Mouse (Mus musculus): ENCODE measurements around the gene Rasl11a.
A peak's percentile ranks its signal among the peaks of the same experiment; 100 is the strongest.

The Rasl11a gene

DNA sequence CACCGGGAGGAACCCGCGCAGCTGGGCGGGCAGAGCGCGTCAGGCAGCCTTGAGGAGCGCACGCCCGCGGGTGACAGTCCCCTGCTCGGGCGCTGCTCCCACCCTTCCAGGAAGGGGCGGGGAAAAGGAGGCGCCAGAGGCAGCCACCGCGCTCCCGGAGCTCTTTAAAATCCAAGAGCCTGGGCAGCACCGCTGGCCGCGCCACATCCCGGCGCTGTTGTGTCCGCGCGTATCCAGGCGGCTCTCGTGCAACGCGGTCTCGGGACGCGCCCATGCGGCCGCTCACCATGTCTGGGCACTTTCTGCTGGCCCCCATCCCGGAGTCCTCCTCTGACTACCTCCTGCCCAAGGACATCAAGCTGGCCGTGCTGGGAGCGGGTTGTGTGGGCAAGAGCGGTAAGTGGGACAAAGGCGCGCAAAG lies at the start of gene Rasl11a:
Rasl11a (plus strand) TSS at position 127 of the 421 bp plus-strand sequence.
- DNase-seq (ENCODE audit: low spot score in 2 of 2) = peak; percentile 40 to 63

DNA sequence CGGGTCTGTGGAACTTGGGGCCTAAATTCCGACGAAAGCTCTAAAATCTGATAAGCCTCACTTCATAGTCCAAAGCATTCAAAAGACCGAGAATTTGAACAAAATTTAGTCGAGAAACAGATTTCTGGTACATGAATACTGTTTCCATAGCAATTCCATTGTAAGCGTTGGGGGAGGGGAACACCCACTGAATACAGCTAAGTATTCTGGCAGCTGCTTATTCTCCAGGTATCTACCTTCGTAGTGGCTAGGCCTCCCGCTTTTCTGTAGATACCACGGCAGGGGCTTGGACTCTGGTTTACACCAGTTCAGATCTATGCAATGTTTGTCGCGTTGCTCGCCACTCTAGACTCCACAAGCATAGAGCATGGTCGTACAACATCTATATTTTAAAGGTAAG lies 49.1 kb upstream of the Rasl11a start:
- DNase-seq (ENCODE audit: low spot score in 2 of 2) = no peak

DNA sequence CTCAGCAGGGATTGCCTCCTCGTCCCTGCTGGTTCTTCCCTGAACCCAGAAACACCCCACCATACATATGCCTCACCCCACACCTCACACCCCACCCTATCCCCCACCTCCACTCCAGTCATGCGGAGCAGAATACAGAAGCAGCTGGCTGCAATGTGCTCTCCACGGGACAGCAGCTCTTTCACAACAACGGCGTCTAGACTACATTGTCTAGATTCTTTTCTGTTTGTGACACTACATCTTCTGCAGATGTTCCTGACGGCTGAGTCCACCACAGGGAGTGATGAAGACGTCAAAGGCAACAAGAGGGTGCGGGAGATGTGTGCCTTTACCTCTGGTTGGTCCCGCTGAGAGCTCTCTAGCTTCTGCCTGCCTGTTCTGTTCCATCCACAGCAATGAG lies 46.8 kb upstream of the Rasl11a start:
- DNase-seq (ENCODE audit: low spot score in 2 of 2) = no peak

- no peak for DNase-seq (ENCODE audit: low spot score in 2 of 2)
These were observed 38.9 kb upstream of the Rasl11a start for GRCm38 (mm10) chr5:146806004-146806430.

DNA sequence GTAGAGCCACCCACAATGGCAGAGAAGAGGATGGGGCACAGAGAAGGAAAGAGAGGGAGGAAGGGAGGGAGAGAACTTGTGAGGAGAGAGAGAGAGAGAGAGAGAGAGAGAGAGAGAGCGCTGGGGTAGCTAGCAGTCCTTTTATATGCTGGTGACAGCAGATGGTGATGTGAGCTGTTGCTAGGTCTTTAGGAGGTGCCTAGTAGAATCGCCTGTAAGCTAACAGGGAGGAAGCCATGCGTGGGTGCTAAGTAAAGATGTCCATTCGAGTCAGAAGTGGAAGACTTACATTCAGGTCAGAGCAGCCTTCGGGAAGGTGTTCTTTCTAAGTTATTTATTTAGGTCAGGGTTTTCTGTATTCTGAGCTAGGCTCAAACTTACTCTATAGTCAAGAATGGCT lies 34.9 kb upstream of the Rasl11a start:
- DNase-seq (ENCODE audit: low spot score in 2 of 2) = no peak

GRCm38 (mm10) chr5:146812866-146813265 lies 32.0 kb upstream of the Rasl11a start:
- DNase-seq (ENCODE audit: low spot score in 2 of 2) = no peak

- DNase-seq (ENCODE audit: low spot score in 2 of 2) = no peak
These were observed 31.4 kb upstream of the Rasl11a start for GRCm38 (mm10) chr5:146813421-146813820.

DNA sequence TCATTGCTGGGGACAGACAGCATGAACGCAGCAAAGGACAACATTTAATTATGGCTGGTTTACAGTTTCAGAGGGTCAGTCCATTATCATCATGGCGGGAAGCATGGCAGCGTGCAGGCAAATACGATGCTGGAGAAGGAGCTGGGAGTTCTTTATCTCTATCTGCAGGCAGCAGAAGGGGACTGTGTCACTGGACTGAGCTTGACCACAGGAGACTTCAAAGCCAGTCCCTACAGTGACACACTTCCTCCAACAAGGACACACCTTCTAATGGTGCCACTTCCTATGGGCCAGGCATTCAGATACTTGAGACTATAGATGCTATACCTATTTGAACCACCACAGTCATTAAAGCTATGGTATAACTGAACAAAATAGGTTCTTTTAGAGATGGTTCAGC lies 29.5 kb upstream of the Rasl11a start:
- DNase-seq (ENCODE audit: low spot score in 2 of 2) = no peak

- DNase-seq (ENCODE audit: low spot score in 2 of 2) = no peak
These were observed 27.3 kb upstream of the Rasl11a start for GRCm38 (mm10) chr5:146817583-146817982.

GRCm38 (mm10) chr5:146818906-146819623 lies 25.8 kb upstream of the Rasl11a start:
- DNase-seq (ENCODE audit: low spot score in 2 of 2) = no peak

- no peak for DNase-seq (ENCODE audit: low spot score in 2 of 2)
These were observed 21.9 kb upstream of the Rasl11a start for GRCm38 (mm10) chr5:146823005-146823404.

GRCm38 (mm10) chr5:146829528-146829927 lies 15.3 kb upstream of the Rasl11a start:
- DNase-seq (ENCODE audit: low spot score in 2 of 2) = no peak

DNA sequence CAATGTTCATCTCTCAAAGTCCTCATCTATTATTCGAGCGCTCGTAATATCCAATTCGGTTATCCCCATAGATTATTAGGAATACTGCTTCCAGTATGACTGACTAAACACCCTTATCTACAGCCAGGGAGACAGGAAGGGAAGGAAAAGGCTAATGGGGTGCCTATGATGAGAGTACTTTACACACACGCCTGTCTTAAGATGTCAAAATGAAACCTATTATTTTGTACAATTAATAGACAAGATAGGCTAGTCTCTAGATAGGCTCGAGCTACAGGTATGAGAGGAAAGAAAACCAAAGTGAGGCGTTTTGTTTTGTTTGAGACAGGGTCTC lies 12.5 kb upstream of the Rasl11a start:
- DNase-seq (ENCODE audit: low spot score in 2 of 2) = no peak

DNA sequence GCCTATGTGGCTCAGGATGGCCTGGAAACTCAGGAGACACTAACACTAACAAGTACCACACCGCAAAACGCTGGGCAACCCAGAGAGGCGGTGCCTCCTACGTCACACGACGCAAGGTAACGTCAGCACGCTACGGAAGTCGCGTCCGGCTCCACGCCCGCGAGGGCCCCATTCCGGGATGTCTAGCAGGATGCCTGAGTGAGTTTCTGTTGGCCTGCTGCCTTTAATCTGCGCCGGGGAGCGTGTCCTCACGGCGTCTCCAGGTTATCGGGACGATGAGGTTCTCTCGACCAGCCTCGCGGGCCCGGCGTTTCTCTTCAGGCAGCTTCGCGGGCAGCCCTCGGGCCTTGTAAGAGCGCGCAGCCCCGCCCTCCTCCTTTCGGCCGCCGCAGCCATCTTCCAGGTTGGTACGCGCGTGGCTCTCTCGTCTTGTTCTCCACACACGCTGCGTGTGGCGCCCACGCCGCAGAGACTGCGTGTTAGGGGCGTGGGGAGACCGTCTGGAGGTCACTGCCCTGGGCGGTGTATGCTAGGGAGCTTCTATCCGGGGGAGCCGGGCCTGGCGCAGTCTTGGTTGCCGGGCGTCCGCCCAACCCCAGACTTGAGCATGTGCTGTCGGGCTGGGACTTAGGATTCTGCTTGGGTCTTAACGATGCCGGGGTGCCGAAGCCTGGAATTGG lies 12.0 kb upstream of the Rasl11a start, which contains the start of gene Rpl21:
Rpl21 (plus strand) TSS at position 122 of the 680 bp plus-strand sequence.
- DNase-seq (ENCODE audit: low spot score in 2 of 2) = peak; percentile 73 to 90

GRCm38 (mm10) chr5:146833673-146834201 lies 11.1 kb upstream of the Rasl11a start:
- no peak for DNase-seq (ENCODE audit: low spot score in 2 of 2)

DNA sequence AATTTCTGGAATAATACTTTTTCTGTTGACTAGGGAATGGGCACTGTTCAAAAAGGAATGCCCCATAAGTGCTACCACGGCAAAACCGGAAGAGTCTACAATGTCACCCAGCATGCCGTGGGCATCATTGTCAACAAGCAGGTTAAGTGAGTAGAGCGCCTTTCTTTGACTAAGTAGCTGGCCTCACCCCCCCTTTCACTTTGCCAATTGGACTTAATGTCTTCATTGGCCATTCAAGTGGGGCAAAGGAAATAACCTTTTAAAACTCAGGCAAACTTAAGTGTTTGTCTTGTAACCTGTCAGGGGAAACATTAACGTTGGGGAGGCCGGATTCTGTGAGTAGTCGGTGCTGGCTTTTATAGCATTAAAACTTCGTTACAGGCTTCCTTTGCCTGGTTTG lies 9.9 kb upstream of the Rasl11a start:
- DNase-seq (ENCODE audit: low spot score in 2 of 2) = no peak

- DNase-seq (ENCODE audit: low spot score in 2 of 2) = no peak
These were observed 6.7 kb upstream of the Rasl11a start for GRCm38 (mm10) chr5:146837967-146838720.

- no peak for DNase-seq (ENCODE audit: low spot score in 2 of 2)
These were observed 5.8 kb upstream of the Rasl11a start for GRCm38 (mm10) chr5:146838836-146839648.

DNA sequence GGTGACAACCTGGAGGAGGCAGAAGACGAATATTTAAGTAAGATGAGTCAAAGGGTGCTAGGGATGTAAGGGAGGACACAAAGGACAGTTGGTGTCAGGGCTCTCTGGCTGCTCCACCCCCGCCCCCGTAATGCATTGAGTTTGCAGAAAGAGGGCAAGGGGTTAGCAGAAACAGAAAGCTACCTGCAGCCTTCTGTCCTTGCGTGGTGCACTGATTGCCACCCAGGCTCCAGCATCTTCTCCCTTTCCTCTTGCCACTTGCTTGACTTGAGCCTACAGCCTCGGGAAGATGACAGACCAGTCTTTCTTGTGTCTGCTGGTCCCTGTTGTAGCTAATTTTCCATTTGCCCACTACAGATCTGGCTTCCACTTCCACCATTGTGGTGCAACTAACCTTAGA lies 5.1 kb upstream of the Rasl11a start:
- DNase-seq (ENCODE audit: low spot score in 2 of 2) = no peak

- DNase-seq (ENCODE audit: low spot score in 2 of 2) = no peak
These were observed 4.4 kb upstream of the Rasl11a start for GRCm38 (mm10) chr5:146840422-146840821.

DNA sequence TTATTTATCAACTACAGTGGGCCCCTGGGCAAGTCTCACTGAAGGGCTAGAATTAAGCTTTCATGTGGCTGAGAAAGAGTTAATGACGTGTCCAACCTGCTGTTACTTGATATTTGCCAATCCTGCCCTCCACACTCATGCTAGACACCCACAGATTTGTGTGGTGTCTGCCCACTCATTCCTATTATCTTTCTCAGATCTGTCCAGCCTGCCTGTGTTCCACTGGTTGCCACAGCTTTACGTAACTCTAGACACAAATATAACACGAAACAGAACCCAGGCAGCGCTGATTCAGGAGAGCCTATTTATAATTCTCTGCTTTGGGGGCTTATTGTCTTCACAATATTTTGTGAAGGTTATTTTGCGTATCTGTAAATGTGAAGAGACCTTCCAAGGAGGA lies 3.6 kb upstream of the Rasl11a start:
- DNase-seq (ENCODE audit: low spot score in 2 of 2) = no peak

Measured in cerebellum, postnatal 4 days (tissue).